Mouse (Mus musculus) hindbrain, embryonic 10.5 days (tissue): Measurements from ENCODE around the gene Plekha4. TPM values are rescaled to one million over a fixed set of nuclear protein-coding genes. Genes with fewer than 3 reads are reported as not detected.
A peak's percentile ranks its signal among the peaks of the same experiment; 100 is the strongest.

Experiments used
- DNase-seq: peaks from one replicate; pipeline ENCODE4 v3.0.0-alpha.2; 2017; ENCODE audit warnings: low spot score
- H3K27ac ChIP-seq: fragments of 300-500 bp; sonication (generic); 2 replicates; pipeline ENCODE4 v1.5.1; 2016; ENCODE audit warnings: mild to moderate bottlenecking, moderate library complexity
- H3K27me3 ChIP-seq: fragments of 300-500 bp; sonication (generic); 2 replicates; pipeline ENCODE4 v1.6.1; 2016; ENCODE audit warnings: mild to moderate bottlenecking; ENCODE audit not compliant: poor library complexity, insufficient read depth, severe bottlenecking
- H3K36me3 ChIP-seq: fragments of 300-500 bp; sonication (generic); 2 replicates; pipeline ENCODE4 v1.6.1; 2016; ENCODE audit warnings: mild to moderate bottlenecking, moderate library complexity
- H3K4me1 ChIP-seq: fragments of 300-500 bp; sonication (generic); replicated peaks from 2 replicates; pipeline ENCODE4 v1.6.1; 2016; ENCODE audit warnings: mild to moderate bottlenecking
- H3K4me3 ChIP-seq: fragments of 300-500 bp; sonication (generic); 2 replicates; pipeline ENCODE4 v1.5.1; 2016; ENCODE audit warnings: mild to moderate bottlenecking, moderate library complexity
- H3K9me3 ChIP-seq: fragments of 300-500 bp; sonication (generic); 2 replicates; pipeline ENCODE4 v1.6.1; 2016; ENCODE audit warnings: mild to moderate bottlenecking, moderate library complexity
- WGBS: fragments of 180-500 bp; shearing (Covaris S2); methylation state at CpG from one replicate; pipeline ENCODE4 v1.1.7; 2016; 5-methylcytosine and 5-hydroxymethylcytosine counted together
- polyA plus RNA-seq: library from polyadenylated mRNA; unstranded; fragments of >200 nt; fragmentation: Nextera tagmentation; extraction: Ambion mirVana; gene quantifications from 2 replicates; pipeline ENCODE4 v1.2.1, GENCODE M21; 2016

The Plekha4 gene
- polyA plus RNA-seq, 1 experiment from 2014 or later = 4.5 TPM

DNA sequence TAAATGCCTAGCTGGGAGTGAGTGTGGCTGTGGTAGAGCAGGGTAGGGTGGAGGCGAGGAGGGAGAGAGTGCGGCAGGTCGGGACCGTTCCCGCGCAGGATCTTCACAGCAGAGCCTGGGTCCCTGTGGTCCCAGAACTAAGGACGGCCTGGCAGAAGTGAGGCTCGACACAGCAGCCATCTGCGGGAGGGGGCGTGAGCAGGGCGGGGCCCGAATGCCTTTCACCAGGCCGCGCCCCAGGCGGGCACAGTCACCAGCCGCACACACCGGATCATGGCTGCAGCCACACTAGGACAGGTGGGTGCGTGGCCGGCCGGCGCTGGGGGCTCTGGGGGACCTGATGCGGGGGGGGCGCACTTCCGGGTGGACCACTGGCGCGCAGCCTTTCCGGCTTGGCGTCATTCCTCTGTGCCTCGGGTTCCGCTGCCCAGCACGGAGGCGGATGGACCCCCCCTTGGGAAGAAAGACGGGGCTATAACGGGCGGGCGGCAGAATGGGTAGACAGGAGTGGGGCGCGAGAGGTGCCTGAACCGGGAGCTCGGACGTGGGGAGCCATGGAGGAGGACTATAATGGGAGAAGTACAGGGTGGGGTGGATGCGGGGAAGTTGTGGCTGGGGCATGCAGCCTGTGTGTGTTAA lies 44.1 kb downstream of the Plekha4 start, which contains the start of gene Bcat2:
Gene Bcat2 (plus strand): TSS at position 51 of the 639 bp plus-strand sequence.
- DNase-seq = peak; percentile 72
- Histone ChIP-seq H3K4me3 (peak within 1 kb of the TSS; percentile 73), H3K9me3 (no peaks in the 10 kb centered on the region), H3K27ac (peak within 1 kb of the TSS; percentile 92), H3K27me3 (no peaks in the 10 kb centered on the region), H3K4me1 (peaks cover 42% of the 10 kb centered on the region), H3K36me3 (no peaks in the 10 kb centered on the region)
- WGBS = under 1% methylated on average over 42 of the region's 42 CpGs

- DNase-seq = no peak
- 64% methylated on average over 1 of the region's 1 CpGs for WGBS
- H3K36me3 ChIP-seq = peaks cover 16% of the 10 kb centered on the region
- no peaks in the 10 kb centered on the region for H3K9me3 ChIP-seq
- H3K4me3 ChIP-seq = peak overlapping the region; percentile 73; the same call in 1 of the 2 replicates
- no peaks in the 10 kb centered on the region for H3K27me3 ChIP-seq
- H3K27ac ChIP-seq = no peak overlapping the region
- peaks cover 42% of the 10 kb centered on the region for H3K4me1 ChIP-seq
Measured at GRCm38 (mm10) chr7:45571966-45572365, 45.8 kb downstream of the Plekha4 start.

GRCm38 (mm10) chr7:45573954-45574353 lies 47.8 kb downstream of the Plekha4 start:
- Histone ChIP-seq H3K9me3 (no peaks in the 10 kb centered on the region), H3K36me3 (peaks cover 35% of the 10 kb centered on the region), H3K4me1 (peaks cover 24% of the 10 kb centered on the region), H3K27ac (no peak overlapping the region), H3K4me3 (no peak overlapping the region), H3K27me3 (no peaks in the 10 kb centered on the region)
- WGBS = 82% methylated on average over 8 of the region's 8 CpGs
- no peak for DNase-seq

DNA sequence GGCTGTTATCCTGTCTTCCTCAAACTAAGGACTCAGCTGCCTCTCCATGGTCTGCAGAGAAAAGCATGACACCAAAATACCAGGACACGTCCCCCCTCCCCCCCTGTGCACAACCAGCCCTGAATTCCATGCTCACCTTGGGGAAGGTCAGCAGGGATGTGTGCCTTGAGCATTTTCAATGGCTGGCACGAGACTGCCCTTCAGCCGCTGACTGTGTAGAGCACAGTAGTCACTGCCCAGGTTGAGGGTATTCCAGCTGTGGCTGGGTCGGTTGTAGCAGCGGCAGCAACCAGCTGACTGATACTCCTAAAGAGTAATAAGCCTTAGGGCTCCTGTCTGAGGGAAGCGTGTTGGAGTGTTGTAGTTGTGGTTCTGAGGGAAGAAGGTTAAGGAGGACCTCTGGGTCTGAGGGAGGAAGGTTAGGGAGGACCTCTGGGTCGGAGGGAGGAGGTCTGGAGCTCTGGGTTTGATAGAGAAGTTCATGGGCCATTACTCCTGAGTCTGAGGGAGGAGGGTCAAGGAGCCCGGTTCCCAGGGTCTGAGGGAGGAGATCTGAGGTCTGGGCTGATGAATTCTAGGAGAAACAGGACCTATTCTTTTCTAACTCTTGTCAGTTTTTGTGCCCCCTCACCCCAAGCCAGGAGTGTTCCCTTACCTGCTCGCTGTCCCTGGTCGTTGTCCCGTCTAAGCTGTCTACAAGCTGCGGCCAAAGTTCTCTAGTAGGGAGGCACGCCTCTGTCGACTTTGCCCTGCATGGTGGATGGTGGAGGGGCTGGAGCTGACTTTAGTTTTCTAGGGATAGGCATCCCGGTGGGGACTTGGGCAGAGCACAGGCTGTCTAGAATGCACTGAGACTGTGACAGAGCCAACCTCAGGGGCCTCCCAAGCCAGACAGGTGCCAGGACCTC lies 48.6 kb downstream of the Plekha4 start:
- H3K9me3 ChIP-seq = no peaks in the 10 kb centered on the region
- WGBS = 85% methylated on average over 15 of the region's 15 CpGs
- DNase-seq = no peak
- peaks cover 35% of the 10 kb centered on the region for H3K36me3 ChIP-seq
- no peaks in the 10 kb centered on the region for H3K27me3 ChIP-seq
- peaks cover 24% of the 10 kb centered on the region for H3K4me1 ChIP-seq
- H3K27ac ChIP-seq = no peak overlapping the region
- H3K4me3 ChIP-seq = no peak overlapping the region

DNA sequence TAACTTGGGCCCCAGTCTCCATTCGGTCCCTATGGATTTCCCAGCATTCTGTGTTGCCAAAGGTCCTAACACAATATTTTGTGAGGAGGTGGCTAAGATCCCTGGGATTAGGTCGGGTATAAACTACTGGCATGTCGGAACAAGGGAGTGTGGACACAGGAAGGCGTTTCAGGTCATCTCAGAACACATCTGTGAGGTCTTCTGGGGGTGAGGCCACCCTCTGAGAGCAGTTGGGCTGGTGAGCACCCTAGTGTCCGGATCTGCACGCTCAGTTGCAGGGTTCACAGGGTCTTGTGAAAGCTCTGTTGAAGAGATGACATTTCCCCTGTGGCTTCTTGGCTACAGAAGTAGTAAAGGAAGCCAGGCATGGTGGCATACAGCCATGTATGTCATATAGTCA lies 59.8 kb downstream of the Plekha4 start:
- peaks cover 10% of the 10 kb centered on the region for H3K4me1 ChIP-seq
- no peak overlapping the region for H3K4me3 ChIP-seq
- no peaks in the 10 kb centered on the region for H3K9me3 ChIP-seq
- no peak for DNase-seq
- no peak overlapping the region for H3K27ac ChIP-seq
- 91% methylated on average over 6 of the region's 6 CpGs for WGBS
- peaks cover 55% of the 10 kb centered on the region for H3K36me3 ChIP-seq
- no peaks in the 10 kb centered on the region for H3K27me3 ChIP-seq

GRCm38 (mm10) chr7:45587631-45588592 lies 61.8 kb downstream of the Plekha4 start:
- DNase-seq = no peak
- Histone ChIP-seq H3K27me3 (no peaks in the 10 kb centered on the region), H3K9me3 (no peaks in the 10 kb centered on the region), H3K4me1 (peaks cover 10% of the 10 kb centered on the region), H3K4me3 (no peak overlapping the region), H3K27ac (no peak overlapping the region), H3K36me3 (peaks cover 50% of the 10 kb centered on the region)
- 94% methylated on average over 23 of the region's 23 CpGs for WGBS

DNA sequence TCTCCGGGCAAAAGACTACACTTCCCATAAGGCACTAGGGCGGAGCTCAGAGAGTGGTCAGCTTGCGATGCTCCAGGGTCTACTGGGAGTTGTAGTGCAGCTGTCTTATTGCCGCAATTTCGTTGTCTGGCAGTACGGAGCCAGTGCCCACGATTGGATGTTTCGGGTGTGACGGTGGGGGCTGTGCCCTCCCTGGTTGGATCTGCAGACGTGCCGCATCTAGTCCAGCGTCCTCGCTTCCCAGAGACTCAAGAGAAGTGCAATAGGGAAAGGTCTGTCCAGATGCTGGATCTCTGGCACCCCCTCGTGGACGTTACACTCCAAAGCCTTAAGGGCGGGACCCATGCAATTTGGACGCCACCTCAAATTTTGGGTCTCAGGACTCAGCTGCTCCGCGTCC lies 63.0 kb downstream of the Plekha4 start:
- Histone ChIP-seq H3K36me3 (peaks cover 40% of the 10 kb centered on the region), H3K4me1 (peaks cover 10% of the 10 kb centered on the region), H3K4me3 (peak overlapping the region; percentile 47), H3K9me3 (no peaks in the 10 kb centered on the region), H3K27me3 (no peaks in the 10 kb centered on the region), H3K27ac (peak overlapping the region; percentile 71)
- 5% methylated on average over 19 of the region's 19 CpGs for WGBS
- DNase-seq = peak; percentile 92

- DNase-seq = no peak
- H3K27ac ChIP-seq = peak overlapping the region; percentile 71
- H3K9me3 ChIP-seq = no peaks in the 10 kb centered on the region
- H3K27me3 ChIP-seq = no peaks in the 10 kb centered on the region
- H3K4me1 ChIP-seq = peaks cover 10% of the 10 kb centered on the region
- peaks cover 34% of the 10 kb centered on the region for H3K36me3 ChIP-seq
- peak overlapping the region; percentile 47; the same call in 1 of the 2 replicates for H3K4me3 ChIP-seq
- WGBS = 94% methylated on average over 5 of the region's 5 CpGs
Measured at GRCm38 (mm10) chr7:45589898-45590297, 63.8 kb downstream of the Plekha4 start.

GRCm38 (mm10) chr7:45590874-45591273 lies 64.7 kb downstream of the Plekha4 start:
- DNase-seq = no peak

DNA sequence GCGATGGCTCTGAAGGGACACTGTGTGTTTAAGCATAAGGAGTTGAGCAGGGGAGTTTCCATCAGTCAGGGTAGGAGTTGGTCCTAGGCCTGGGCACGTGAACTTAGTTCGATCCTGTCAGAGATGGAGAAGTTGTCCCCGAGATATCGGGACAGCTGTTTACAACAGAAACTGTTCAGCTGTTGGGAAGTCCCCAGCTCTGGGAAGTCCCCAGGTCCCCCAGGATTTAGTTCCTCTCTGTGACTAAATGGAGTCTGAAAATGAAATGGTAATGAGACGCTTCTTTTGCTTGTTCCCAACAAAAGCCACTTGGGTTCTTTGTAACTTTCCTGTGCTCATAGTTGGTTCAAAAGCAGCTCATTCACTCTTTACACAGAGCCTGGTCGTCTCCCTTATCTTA lies 65.8 kb downstream of the Plekha4 start:
- Histone ChIP-seq H3K27me3 (no peaks in the 10 kb centered on the region), H3K27ac (no peak overlapping the region), H3K4me1 (peaks cover 10% of the 10 kb centered on the region), H3K4me3 (no peak overlapping the region), H3K9me3 (no peaks in the 10 kb centered on the region), H3K36me3 (peaks cover 14% of the 10 kb centered on the region)
- DNase-seq = no peak
- 82% methylated on average over 7 of the region's 7 CpGs for WGBS

More at GRCm38 (mm10) chr7:45590874-45591273, 64.7 kb downstream of the Plekha4 start:
- Histone ChIP-seq H3K27me3 (no peaks in the 10 kb centered on the region), H3K4me1 (peaks cover 10% of the 10 kb centered on the region), H3K27ac (no peak overlapping the region), H3K4me3 (no peak overlapping the region), H3K36me3 (peaks cover 24% of the 10 kb centered on the region), H3K9me3 (no peaks in the 10 kb centered on the region)
- WGBS = 68% methylated on average over 3 of the region's 3 CpGs

GRCm38 (mm10) chr7:45593118-45593815 lies 67.1 kb downstream of the Plekha4 start:
- Histone ChIP-seq H3K4me3 (no peak overlapping the region), H3K9me3 (no peaks in the 10 kb centered on the region), H3K4me1 (peaks cover 10% of the 10 kb centered on the region), H3K27me3 (no peaks in the 10 kb centered on the region), H3K27ac (no peak overlapping the region), H3K36me3 (peaks cover 2% of the 10 kb centered on the region; the same call in 1 of the 2 replicates)
- 26% methylated on average over 10 of the region's 10 CpGs for WGBS
- DNase-seq = peak; percentile 58

DNA sequence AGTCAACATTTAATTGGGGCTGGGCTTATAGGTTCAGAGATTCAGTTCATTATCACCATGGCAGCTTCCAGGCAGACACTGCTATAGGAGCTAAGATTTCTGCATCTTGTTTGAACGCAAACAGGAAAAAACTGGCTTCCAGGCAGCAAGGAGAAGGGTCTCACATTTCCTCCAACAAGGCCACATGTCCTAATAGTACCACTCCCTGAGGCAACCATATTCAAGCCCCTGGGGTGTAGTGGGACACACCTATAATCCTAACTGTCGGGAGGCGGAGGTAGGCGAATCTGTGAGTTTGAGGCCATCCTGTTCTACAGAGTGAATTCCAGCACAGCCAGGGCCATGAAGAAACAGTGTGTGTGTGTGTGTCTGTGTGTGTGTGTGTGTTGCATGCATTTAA lies 69.0 kb downstream of the Plekha4 start:
- DNase-seq = no peak
- H3K9me3 ChIP-seq = no peaks in the 10 kb centered on the region

More for the DNA sequence above, 69.0 kb downstream of the Plekha4 start:
- Histone ChIP-seq H3K27ac (no peak overlapping the region), H3K4me1 (peaks cover 9% of the 10 kb centered on the region; the same call in 1 of the 2 replicates), H3K27me3 (no peaks in the 10 kb centered on the region), H3K36me3 (no peaks in the 10 kb centered on the region), H3K4me3 (no peak overlapping the region)
- 85% methylated on average over 4 of the region's 4 CpGs for WGBS
